ENCODE assay signal across 22 mouse cellular contexts in the genomic region with DNA sequence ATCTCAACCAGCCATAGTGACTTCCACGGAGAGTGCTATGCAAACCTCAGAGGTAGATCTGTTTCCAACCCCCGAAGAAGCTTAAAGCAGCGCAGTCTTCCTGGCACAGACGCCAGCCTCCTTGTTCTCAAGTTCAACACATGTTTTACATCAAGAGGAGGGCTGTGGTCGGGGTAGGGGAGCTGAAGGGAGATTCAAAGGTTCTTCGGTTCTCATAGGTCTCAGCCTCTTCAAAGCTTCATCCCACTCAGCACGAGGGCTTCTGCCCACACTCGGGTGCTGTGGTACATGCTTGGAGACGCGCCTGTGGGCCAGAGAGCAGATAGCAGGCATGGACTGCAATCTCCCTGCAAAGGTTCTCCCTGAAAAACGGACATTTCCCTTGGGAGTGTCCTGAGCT.
A peak's percentile ranks its signal among the peaks of the same experiment; 100 is the strongest.
DNase-seq lines count a peak whose midpoint lies in the region; ATAC-seq lines count a peak whose summit lies in the region.
"Had no signal": no experiment of that assay in that cellular context is flagged by ENCODE, and none has a peak within 500 bp of the region (broad histone marks: within the 10 kb centered on the region; RNA-seq: fewer than 3 reads in every experiment).

No protein-coding gene starts in this region.

- H3K36me3 ChIP-seq in embryonic facial prominence, embryonic 11.5 days (replicated peaks; ENCODE audit: control insufficient read depth, insufficient read depth, low read depth, low read length): no peaks in the 10 kb centered on the region
- no peaks in the 10 kb centered on the region for H3K36me3 ChIP-seq in limb, embryonic 11.5 days (ENCODE audit: control insufficient read depth, insufficient read depth, low read length)
- H3K36me3 ChIP-seq in forebrain, embryonic 12.5 days (replicated peaks): no peaks in the 10 kb centered on the region
- H3K36me3 ChIP-seq: heart, embryonic 10.5 days; hindbrain, embryonic 13.5 days; liver, embryonic 12.5 days; lung, embryonic 15.5 days had no signal

- no peaks in the 10 kb centered on the region for H3K9me3 ChIP-seq in embryonic facial prominence, embryonic 11.5 days (replicated peaks; ENCODE audit: control insufficient read depth, low read length)
- H3K9me3 ChIP-seq in limb, embryonic 11.5 days (ENCODE audit: control insufficient read depth, low read length): no peaks in the 10 kb centered on the region
- H3K9me3 ChIP-seq in forebrain, embryonic 12.5 days: no peaks in the 10 kb centered on the region
- H3K9me3 ChIP-seq: heart, embryonic 10.5 days; hindbrain, embryonic 13.5 days; liver, embryonic 12.5 days; lung, embryonic 15.5 days had no signal

- intact Hi-C loops in heart, postnatal 14 days (cut with DNase I): no loop called here

- H3K9ac ChIP-seq in embryonic facial prominence, embryonic 11.5 days (replicated peaks; ENCODE audit: low read length): no peak overlapping the region
- no peak overlapping the region for H3K9ac ChIP-seq in limb, embryonic 11.5 days (ENCODE audit: low read length)
- H3K9ac ChIP-seq in forebrain, embryonic 12.5 days: no peak overlapping the region
- H3K9ac ChIP-seq: hindbrain, embryonic 13.5 days; liver, embryonic 12.5 days; lung, embryonic 15.5 days had no signal

- no peaks in the 10 kb centered on the region for H3K27me3 ChIP-seq in embryonic facial prominence, embryonic 11.5 days (ENCODE audit: control insufficient read depth, insufficient read depth, low read length)
- H3K27me3 ChIP-seq in limb, embryonic 11.5 days (ENCODE audit: control insufficient read depth, insufficient read depth, low read length): no peaks in the 10 kb centered on the region
- peaks cover 4% of the 10 kb centered on the region; the same call in 1 of the 2 replicates for H3K27me3 ChIP-seq in forebrain, embryonic 12.5 days
- H3K27me3 ChIP-seq: hindbrain, embryonic 13.5 days; lung, embryonic 15.5 days had no signal

- H3K4me1 ChIP-seq in embryonic facial prominence, embryonic 11.5 days (ENCODE audit: control insufficient read depth, insufficient read depth, low read length): no peaks in the 10 kb centered on the region
- H3K4me1 ChIP-seq in limb, embryonic 11.5 days (ENCODE audit: control insufficient read depth, insufficient read depth, low read length): peaks cover 14% of the 10 kb centered on the region
- H3K4me1 ChIP-seq in forebrain, embryonic 12.5 days: no peaks in the 10 kb centered on the region
- H3K4me1 ChIP-seq: hindbrain, embryonic 13.5 days had no signal

- peak; percentile 48 for DNase-seq in NIH3T3 (ENCODE audit: low read depth)
- DNase-seq in embryonic facial prominence, embryonic 11.5 days (ENCODE audit: low spot score): peak; percentile 66
- peak; percentile 38 for DNase-seq in limb, embryonic 11.5 days (ENCODE audit: low spot score)
- DNase-seq in thymus, postnatal 14 days: peak; percentile 49
- DNase-seq in heart, postnatal 14 days: no peak
- no peak for DNase-seq in spleen, adult 12 weeks (ENCODE audit: low spot score)
- DNase-seq: adrenal gland, postnatal 14 days; cerebellum, adult 18-20 months; heart, postnatal 10 days; kidney, postnatal 10 days; right cerebral cortex, postnatal 14 days had no signal

- no peak overlapping the region for H3K4me3 ChIP-seq in embryonic facial prominence, embryonic 11.5 days (ENCODE audit: low read depth, low read length)
- no peak overlapping the region for H3K4me3 ChIP-seq in limb, embryonic 11.5 days (ENCODE audit: low read depth, low read length)
- no peak overlapping the region for H3K4me3 ChIP-seq in forebrain, embryonic 12.5 days (replicated peaks)
- H3K4me3 ChIP-seq: erythroblast, embryonic 14.5 days; heart, embryonic 10.5 days; hindbrain, embryonic 13.5 days; liver, embryonic 12.5 days; lung, embryonic 15.5 days had no signal

- 40% methylated on average over 11 of the region's 11 CpGs for WGBS in embryonic facial prominence, embryonic 11.5 days
- 42% methylated on average over 11 of the region's 11 CpGs for WGBS in limb, embryonic 11.5 days
- 76% methylated on average over 11 of the region's 11 CpGs for WGBS in forebrain, embryonic 12.5 days

- no peak overlapping the region for H3K4me2 ChIP-seq in embryonic facial prominence, embryonic 11.5 days (ENCODE audit: low read depth, low read length)
- H3K4me2 ChIP-seq in limb, embryonic 11.5 days (ENCODE audit: low read depth, severe bottlenecking): no peak overlapping the region
- H3K4me2 ChIP-seq in forebrain, embryonic 12.5 days: no peak overlapping the region
- H3K4me2 ChIP-seq: hindbrain, embryonic 13.5 days; liver, embryonic 12.5 days; lung, embryonic 15.5 days; midbrain, embryonic 11.5 days had no signal

- no peak overlapping the region for H3K27ac ChIP-seq in embryonic facial prominence, embryonic 11.5 days (replicated peaks; ENCODE audit: low read depth, low read length)
- 0 out of 2 replicates have a peak overlapping the region, but pooled peaks have one; percentile 47 for H3K27ac ChIP-seq in limb, embryonic 11.5 days (replicated peaks; ENCODE audit: low read depth, low read length)
- no peak overlapping the region for H3K27ac ChIP-seq in forebrain, embryonic 12.5 days
- H3K27ac ChIP-seq: heart, embryonic 10.5 days; hindbrain, embryonic 13.5 days; liver, embryonic 12.5 days; lung, embryonic 15.5 days; macrophage; stomach, postnatal 0 days had no signal

- ATAC-seq in embryonic facial prominence, embryonic 11.5 days (replicated peaks; ENCODE audit: insufficient number of reproducible peaks, low FRiP score, low TSS enrichment, low read depth): 0 out of 2 replicates have a peak, but pooled peaks have one; percentile 18
- 0 out of 2 replicates have a peak, but pooled peaks have one; percentile 35 for ATAC-seq in limb, embryonic 11.5 days (ENCODE audit: insufficient number of reproducible peaks, low FRiP score, low TSS enrichment, low read depth)
- ATAC-seq in forebrain, embryonic 12.5 days (ENCODE audit: low FRiP score): no peak
- ATAC-seq: forebrain, embryonic 16.5 days; intestine, embryonic 16.5 days; liver, embryonic 12.5 days had no signal

Comparison
In these comparisons a context has a peak if more than half of its experiments do, and no peak if none do; other contexts are left out.
1. DNase-seq: peak in NIH3T3 (single experiment), embryonic facial prominence, embryonic 11.5 days (single experiment), limb, embryonic 11.5 days (single experiment) and thymus, postnatal 14 days (single experiment); none in heart, postnatal 14 days (0 of 2) and spleen, adult 12 weeks (single experiment).